Mouse (Mus musculus) ovary, adult 2 months (tissue): Measurements from ENCODE around the gene Gm20838. TPM values are rescaled to one million over a fixed set of nuclear protein-coding genes. Genes with fewer than 3 reads are reported as not detected.

Experiments used
- polyA plus RNA-seq: library from polyadenylated mRNA; depleted of rRNA; stranded (reverse); fragments of >200 nt; gene quantifications from 2 replicates; pipeline ENCODE4 v1.2.3, GENCODE M21; 2012; rRNA removed

Gm20838 gene
- polyA plus RNA-seq, result not detected in 2 replicates

DNA sequence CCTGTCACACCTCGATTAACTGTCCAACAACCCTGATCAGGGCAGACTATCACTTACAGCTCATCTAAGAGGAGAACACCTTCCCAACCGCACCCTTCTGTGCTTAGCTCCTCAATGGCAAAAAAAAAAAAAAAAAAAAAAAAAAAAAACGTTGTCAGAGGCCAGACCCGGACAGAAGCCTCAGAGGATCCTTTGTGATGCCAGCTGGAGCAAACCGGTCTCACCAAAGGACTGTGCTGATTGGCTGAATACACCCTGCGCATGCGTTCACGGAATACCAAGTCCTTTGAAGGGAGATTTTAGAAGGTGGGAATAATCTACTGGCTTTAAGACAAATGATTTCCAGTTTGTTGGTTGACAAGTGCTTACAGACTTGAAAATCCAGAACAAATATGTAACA, at the start of gene Gm20838:
TSS of gene Gm20838 (minus strand) at position 101 of the 400 bp plus-strand sequence.

